Mouse (Mus musculus): ENCODE measurements around the gene Fgf2. TPM values are rescaled to one million over a fixed set of nuclear protein-coding genes. Genes with fewer than 3 reads are reported as not detected.

Fgf2 gene
- polyA plus RNA-seq (2014; fragmentation: Nextera tagmentation; extraction: Ambion mirVana), result 0.83 and 1.1 TPM in 2 replicates

GRCm38 (mm10) chr3:37348221-37349165 lies at the start of gene Fgf2:
Fgf2 (plus strand) TSS chr3:37348346.
- H3K9ac ChIP-seq (ENCODE audit: low read length), result peak within 1 kb of the TSS; percentile 78
- 0 out of 2 replicates have a peak, but pooled peaks cover 3% of the 10 kb centered on the region for H3K4me1 ChIP-seq (replicated peaks; ENCODE audit: control insufficient read depth, insufficient read depth, low read length)
- WGBS, result 2% methylated on average over 64 of the region's 75 CpGs
- peaks cover 18% of the 10 kb centered on the region; the same call in 1 of the 2 replicates for H3K27me3 ChIP-seq (ENCODE audit: control insufficient read depth, insufficient read depth, low read length)
- peak within 1 kb of the TSS; percentile 67 for H3K4me3 ChIP-seq (ENCODE audit: low read depth, low read length)
- no peaks in the 10 kb centered on the region for H3K9me3 ChIP-seq (ENCODE audit: control insufficient read depth, low read length)
- H3K27ac ChIP-seq (ENCODE audit: low read depth, low read length), result no peak within 1 kb of the TSS
- H3K4me2 ChIP-seq (ENCODE audit: low read depth, low read length, severe bottlenecking), result peak within 1 kb of the TSS; percentile 98
- DNase-seq (ENCODE audit: low spot score), result peak; percentile 70
- ATAC-seq (replicated peaks; ENCODE audit: low FRiP score), result peak; percentile 60
- H3K36me3 ChIP-seq (ENCODE audit: control insufficient read depth, insufficient read depth, low read length), result no peaks in the 10 kb centered on the region

- ATAC-seq (replicated peaks; ENCODE audit: low FRiP score) (no peak), DNase-seq (ENCODE audit: low spot score) (no peak)
- 85% methylated on average over 3 of the region's 3 CpGs for WGBS
Observed at GRCm38 (mm10) chr3:37299470-37299869, 48.7 kb upstream of the Fgf2 start.

GRCm38 (mm10) chr3:37302685-37303084 lies 45.5 kb upstream of the Fgf2 start:
- Histone ChIP-seq H3K27me3 (ENCODE audit: control insufficient read depth, insufficient read depth, low read length) (no peaks in the 10 kb centered on the region), H3K4me3 (ENCODE audit: low read depth, low read length) (no peak overlapping the region), H3K4me1 (replicated peaks; ENCODE audit: control insufficient read depth, insufficient read depth, low read length) (no peaks in the 10 kb centered on the region), H3K4me2 (ENCODE audit: low read depth, low read length, severe bottlenecking) (no peak overlapping the region), H3K9me3 (ENCODE audit: control insufficient read depth, low read length) (no peaks in the 10 kb centered on the region), H3K9ac (ENCODE audit: low read length) (no peak overlapping the region), H3K27ac (ENCODE audit: low read depth, low read length) (no peak overlapping the region), H3K36me3 (ENCODE audit: control insufficient read depth, insufficient read depth, low read length) (no peaks in the 10 kb centered on the region)
- DNase-seq (ENCODE audit: low spot score) (peak; percentile 78), ATAC-seq (replicated peaks; ENCODE audit: low FRiP score) (no peak)
- WGBS, result 39% methylated on average over 12 of the region's 12 CpGs

More at GRCm38 (mm10) chr3:37299470-37299869, 48.7 kb upstream of the Fgf2 start:
- Histone ChIP-seq H3K36me3 (ENCODE audit: control insufficient read depth, insufficient read depth, low read length) (no peaks in the 10 kb centered on the region), H3K27me3 (ENCODE audit: control insufficient read depth, insufficient read depth, low read length) (no peaks in the 10 kb centered on the region), H3K4me1 (replicated peaks; ENCODE audit: control insufficient read depth, insufficient read depth, low read length) (no peaks in the 10 kb centered on the region), H3K4me2 (ENCODE audit: low read depth, low read length, severe bottlenecking) (no peak overlapping the region), H3K4me3 (ENCODE audit: low read depth, low read length) (no peak overlapping the region), H3K9me3 (ENCODE audit: control insufficient read depth, low read length) (no peaks in the 10 kb centered on the region), H3K9ac (ENCODE audit: low read length) (no peak overlapping the region), H3K27ac (ENCODE audit: low read depth, low read length) (no peak overlapping the region)

- no peak overlapping the region for H3K27ac ChIP-seq (ENCODE audit: low read depth, low read length)
- H3K9ac ChIP-seq (ENCODE audit: low read length), result no peak overlapping the region
- H3K4me1 ChIP-seq (replicated peaks; ENCODE audit: control insufficient read depth, insufficient read depth, low read length), result no peaks in the 10 kb centered on the region
- no peaks in the 10 kb centered on the region for H3K36me3 ChIP-seq (ENCODE audit: control insufficient read depth, insufficient read depth, low read length)
- no peak for DNase-seq (ENCODE audit: low spot score)
- no peak overlapping the region for H3K4me2 ChIP-seq (ENCODE audit: low read depth, low read length, severe bottlenecking)
- WGBS, result 78% methylated on average over 8 of the region's 8 CpGs
- H3K9me3 ChIP-seq (ENCODE audit: control insufficient read depth, low read length), result no peaks in the 10 kb centered on the region
- H3K4me3 ChIP-seq (ENCODE audit: low read depth, low read length), result no peak overlapping the region
- H3K27me3 ChIP-seq (ENCODE audit: control insufficient read depth, insufficient read depth, low read length), result no peaks in the 10 kb centered on the region
- ATAC-seq (replicated peaks; ENCODE audit: low FRiP score), result no peak
Observed at GRCm38 (mm10) chr3:37303392-37304139, 44.6 kb upstream of the Fgf2 start.

- no peak overlapping the region for H3K27ac ChIP-seq (ENCODE audit: low read depth, low read length)
- DNase-seq (ENCODE audit: low spot score) (no peak), ATAC-seq (replicated peaks; ENCODE audit: low FRiP score) (no peak; the same call in 1 of the 2 replicates)
- no peaks in the 10 kb centered on the region for H3K9me3 ChIP-seq (ENCODE audit: control insufficient read depth, low read length)
- H3K27me3 ChIP-seq (ENCODE audit: control insufficient read depth, insufficient read depth, low read length), result no peaks in the 10 kb centered on the region
- H3K9ac ChIP-seq (ENCODE audit: low read length), result peak overlapping the region; percentile 90
- WGBS, result 5% methylated on average over 10 of the region's 10 CpGs
- H3K4me3 ChIP-seq (ENCODE audit: low read depth, low read length), result peak overlapping the region; percentile 85
- H3K4me1 ChIP-seq (replicated peaks; ENCODE audit: control insufficient read depth, insufficient read depth, low read length), result no peaks in the 10 kb centered on the region
- no peaks in the 10 kb centered on the region for H3K36me3 ChIP-seq (ENCODE audit: control insufficient read depth, insufficient read depth, low read length)
- H3K4me2 ChIP-seq (ENCODE audit: low read depth, low read length, severe bottlenecking), result peak overlapping the region; percentile 59
Observed at GRCm38 (mm10) chr3:37311897-37312369, 36.2 kb upstream of the Fgf2 start.

- Histone ChIP-seq H3K27me3 (ENCODE audit: control insufficient read depth, insufficient read depth, low read length) (no peaks in the 10 kb centered on the region), H3K9ac (ENCODE audit: low read length) (peak within 1 kb of the TSS; percentile 90), H3K36me3 (ENCODE audit: control insufficient read depth, insufficient read depth, low read length) (no peaks in the 10 kb centered on the region), H3K4me1 (replicated peaks; ENCODE audit: control insufficient read depth, insufficient read depth, low read length) (no peaks in the 10 kb centered on the region), H3K9me3 (ENCODE audit: control insufficient read depth, low read length) (no peaks in the 10 kb centered on the region), H3K4me3 (ENCODE audit: low read depth, low read length) (peak within 1 kb of the TSS; percentile 85), H3K27ac (ENCODE audit: low read depth, low read length) (no peak within 1 kb of the TSS), H3K4me2 (ENCODE audit: low read depth, low read length, severe bottlenecking) (peak within 1 kb of the TSS; percentile 70)
- peak; percentile 98 for DNase-seq (ENCODE audit: low spot score)
- under 1% methylated on average over 54 of the region's 54 CpGs for WGBS
- ATAC-seq (replicated peaks; ENCODE audit: low FRiP score), result peak; percentile 100
Observed at GRCm38 (mm10) chr3:37312370-37312941, 35.7 kb upstream of the Fgf2 start, which contains the start of the genes Bbs12 and Cetn4. Bbs12 (plus strand) TSS chr3:37312554. Cetn4 (minus strand) TSS chr3:37312708.

GRCm38 (mm10) chr3:37313371-37313770 lies 34.8 kb upstream of the Fgf2 start:
- WGBS, result 51% methylated on average over 1 of the region's 1 CpGs
- Histone ChIP-seq H3K4me1 (replicated peaks; ENCODE audit: control insufficient read depth, insufficient read depth, low read length) (no peaks in the 10 kb centered on the region), H3K9me3 (ENCODE audit: control insufficient read depth, low read length) (no peaks in the 10 kb centered on the region), H3K27me3 (ENCODE audit: control insufficient read depth, insufficient read depth, low read length) (no peaks in the 10 kb centered on the region), H3K9ac (ENCODE audit: low read length) (peak overlapping the region; percentile 9; the same call in 1 of the 2 replicates), H3K36me3 (ENCODE audit: control insufficient read depth, insufficient read depth, low read length) (no peaks in the 10 kb centered on the region), H3K4me3 (ENCODE audit: low read depth, low read length) (peak overlapping the region; percentile 85), H3K27ac (ENCODE audit: low read depth, low read length) (no peak overlapping the region), H3K4me2 (ENCODE audit: low read depth, low read length, severe bottlenecking) (peak overlapping the region; percentile 70; the same call in 1 of the 2 replicates)
- no peak for ATAC-seq (replicated peaks; ENCODE audit: low FRiP score)
- DNase-seq (ENCODE audit: low spot score), result no peak

GRCm38 (mm10) chr3:37316233-37316632 lies 31.9 kb upstream of the Fgf2 start:
- Histone ChIP-seq H3K4me2 (ENCODE audit: low read depth, low read length, severe bottlenecking) (no peak overlapping the region), H3K27ac (ENCODE audit: low read depth, low read length) (no peak overlapping the region), H3K27me3 (ENCODE audit: control insufficient read depth, insufficient read depth, low read length) (no peaks in the 10 kb centered on the region), H3K9me3 (ENCODE audit: control insufficient read depth, low read length) (no peaks in the 10 kb centered on the region), H3K9ac (ENCODE audit: low read length) (no peak overlapping the region), H3K4me1 (replicated peaks; ENCODE audit: control insufficient read depth, insufficient read depth, low read length) (no peaks in the 10 kb centered on the region), H3K36me3 (ENCODE audit: control insufficient read depth, insufficient read depth, low read length) (no peaks in the 10 kb centered on the region), H3K4me3 (ENCODE audit: low read depth, low read length) (no peak overlapping the region)
- ATAC-seq (replicated peaks; ENCODE audit: low FRiP score) (no peak), DNase-seq (ENCODE audit: low spot score) (no peak)
- 98% methylated on average over 1 of the region's 1 CpGs for whole genome bisulfite sequencing
